Mouse (Mus musculus): ENCODE results near the gene Rapgef2.

- TF ChIP-seq CTCF (IDR thresholded peaks at IDR 0.05; ENCODE audit: low read depth), result no peak
- no peak for TF ChIP-seq EP300 (IDR thresholded peaks at IDR 0.05; ENCODE audit: low read depth)
These were observed 243.3 kb downstream of the Rapgef2 start for GRCm38 (mm10) chr3:79042973-79043372.

Data from liver, embryonic 14.5 days (tissue).